Mouse (Mus musculus): ENCODE data around the gene Rnf121.

Gene Rnf121

GRCm38 (mm10) chr7:101999461-102000151 is 65.7 kb downstream of the Rnf121 start:
- DNase-seq (ENCODE audit: low read depth, low spot score) = no peak

- DNase-seq (ENCODE audit: low read depth, low spot score) = peak; percentile 88
Observed at GRCm38 (mm10) chr7:101998194-101998927, 66.9 kb downstream of the Rnf121 start.

GRCm38 (mm10) chr7:101994241-101994640 is 71.0 kb downstream of the Rnf121 start:
- no peak for DNase-seq (ENCODE audit: low read depth, low spot score)

GRCm38 (mm10) chr7:101985081-101985480 is 80.2 kb downstream of the Rnf121 start:
- no peak for DNase-seq (ENCODE audit: low read depth, low spot score)

- no peak for DNase-seq (ENCODE audit: low read depth, low spot score)
Observed at GRCm38 (mm10) chr7:101982735-101983134, 82.5 kb downstream of the Rnf121 start.

GRCm38 (mm10) chr7:101974505-101974904 is 90.8 kb downstream of the Rnf121 start:
- DNase-seq (ENCODE audit: low read depth, low spot score) = peak; percentile 37

GRCm38 (mm10) chr7:101973730-101974129 is 91.5 kb downstream of the Rnf121 start:
- no peak for DNase-seq (ENCODE audit: low read depth, low spot score)

GRCm38 (mm10) chr7:101971721-101972120 is 93.5 kb downstream of the Rnf121 start:
- no peak for DNase-seq (ENCODE audit: low read depth, low spot score)

- peak; percentile 60 for DNase-seq (ENCODE audit: low read depth, low spot score)
Observed at GRCm38 (mm10) chr7:101970821-101971461, 94.3 kb downstream of the Rnf121 start.

GRCm38 (mm10) chr7:101970429-101970775 is 94.9 kb downstream of the Rnf121 start:
- peak; percentile 74 for DNase-seq (ENCODE audit: low read depth, low spot score)

GRCm38 (mm10) chr7:101969694-101970428 is 95.4 kb downstream of the Rnf121 start:
- peak; percentile 92 for DNase-seq (ENCODE audit: low read depth, low spot score)
